Mouse (Mus musculus) small intestine, adult 2 months (tissue): ENCODE data around the gene Usp34.

Experiments used
- CTCF ChIP-seq: fragments of 200-500 bp; IDR thresholded peaks from 2 replicates; pipeline ENCODE4 v1.5.1; 2012; ENCODE audit warnings: low read depth, mild to moderate bottlenecking, control low read depth, inconsistent platforms, low read length, moderate library complexity, mixed read lengths; ENCODE audit not compliant: insufficient replicate concordance, insufficient read length; ENCODE audit errors: extremely low read depth
- POLR2A ChIP-seq: fragments of 200-500 bp; IDR thresholded peaks from 2 replicates; pipeline ENCODE4 v1.6.1; 2012; ENCODE audit warnings: low read depth, mild to moderate bottlenecking, control low read depth, inconsistent platforms, low read length, moderate library complexity

- TF ChIP-seq CTCF (no peak), POLR2A (no peak)
These were observed at the start of gene Usp34 for GRCm38 (mm10) chr11:23306764-23307565.
